Mouse (Mus musculus) neural tube, embryonic 11.5 days (tissue): Measurements from ENCODE around the gene Gnptg. TPM values are rescaled to one million over a fixed set of nuclear protein-coding genes. Genes with fewer than 3 reads are reported as not detected.

Source experiments
- ATAC-seq: fragments of 200-750 bp; cut with Nextera tagmentation; 2 replicates; pipeline ENCODE4 v1.8.0; 2017; ENCODE audit warnings: moderate number of reproducible peaks, mild to moderate bottlenecking, moderate TSS enrichment, moderate library complexity; ENCODE audit not compliant: insufficient read depth, low FRiP score, low TSS enrichment
- DNase-seq: peaks from one replicate; pipeline ENCODE4 v3.0.0-alpha.2; 2015; ENCODE audit warnings: low spot score
- H3K27ac ChIP-seq: fragments of 300-500 bp; sonication (generic); 2 replicates; pipeline ENCODE4 v1.5.1; 2014; ENCODE audit warnings: low read depth, mild to moderate bottlenecking, low read length
- H3K27me3 ChIP-seq: fragments of 300-500 bp; sonication (generic); 2 replicates; pipeline ENCODE4 v1.6.1; 2014; ENCODE audit warnings: mild to moderate bottlenecking, low read length, mixed read lengths; ENCODE audit not compliant: control insufficient read depth, insufficient read depth
- H3K36me3 ChIP-seq: fragments of 300-500 bp; sonication (generic); 2 replicates; pipeline ENCODE4 v1.6.1; 2014; ENCODE audit warnings: mild to moderate bottlenecking, low read length, moderate library complexity, mixed read lengths; ENCODE audit not compliant: control insufficient read depth, insufficient read depth
- H3K4me1 ChIP-seq: fragments of 300-500 bp; sonication (generic); 2 replicates; pipeline ENCODE4 v1.6.1; 2014; ENCODE audit warnings: low read length, mixed read lengths; ENCODE audit not compliant: control insufficient read depth, insufficient read depth
- H3K4me2 ChIP-seq: fragments of 300-500 bp; sonication (generic); 2 replicates; pipeline ENCODE4 v1.6.1; 2014; ENCODE audit warnings: low read depth, mild to moderate bottlenecking, moderate library complexity
- H3K4me3 ChIP-seq: fragments of 300-500 bp; sonication (generic); 2 replicates; pipeline ENCODE4 v1.5.1; 2014; ENCODE audit warnings: low read depth, low read length
- H3K9ac ChIP-seq: fragments of 300-500 bp; sonication (generic); 2 replicates; pipeline ENCODE4 v1.6.1; 2014; ENCODE audit warnings: mild to moderate bottlenecking, low read length
- H3K9me3 ChIP-seq: fragments of 300-500 bp; sonication (generic); 2 replicates; pipeline ENCODE4 v1.6.1; 2016; ENCODE audit warnings: low read length; ENCODE audit not compliant: control insufficient read depth
- WGBS: fragments of 180-500 bp; shearing (Covaris S2); extraction: QIAGEN DNeasy Blood & Tissue Kit; methylation state at CpG from one replicate; pipeline ENCODE4 v1.1.7; 2014; 5-methylcytosine and 5-hydroxymethylcytosine counted together
- microRNA-seq: library from miRNA; unstranded; fragments of <30 nt; microRNA quantifications from one replicate; pipeline ENCODE4, GENCODE M21; 2016
- polyA plus RNA-seq: library from polyadenylated mRNA; unstranded; fragments of >200 nt; fragmentation: Nextera tagmentation; extraction: Ambion mirVana; gene quantifications from 2 replicates; pipeline ENCODE4 v1.2.1, GENCODE M21; 2014

The Gnptg gene
- polyA plus RNA-seq, 1 experiment from 2014 or later: 58.7 TPM

- DNase-seq (peak; percentile 70), ATAC-seq (peak; percentile 26; the same call in 1 of the 2 replicates)
- Histone ChIP-seq H3K4me1 (peaks cover 16% of the 10 kb centered on the region), H3K4me2 (peak within 1 kb of the TSS; percentile 83), H3K9me3 (no peaks in the 10 kb centered on the region), H3K27me3 (no peaks in the 10 kb centered on the region), H3K9ac (peak within 1 kb of the TSS; percentile 83), H3K36me3 (no peaks in the 10 kb centered on the region), H3K4me3 (peak within 1 kb of the TSS; percentile 98), H3K27ac (peak within 1 kb of the TSS; percentile 37)
- under 1% methylated on average over 73 of the region's 104 CpGs for WGBS
Measured at GRCm38 (mm10) chr17:25188150-25189031, 51.5 kb downstream of the Gnptg start, which contains the start of gene Unkl. TSS of gene Unkl (plus strand) at chr17:25188397.

DNA sequence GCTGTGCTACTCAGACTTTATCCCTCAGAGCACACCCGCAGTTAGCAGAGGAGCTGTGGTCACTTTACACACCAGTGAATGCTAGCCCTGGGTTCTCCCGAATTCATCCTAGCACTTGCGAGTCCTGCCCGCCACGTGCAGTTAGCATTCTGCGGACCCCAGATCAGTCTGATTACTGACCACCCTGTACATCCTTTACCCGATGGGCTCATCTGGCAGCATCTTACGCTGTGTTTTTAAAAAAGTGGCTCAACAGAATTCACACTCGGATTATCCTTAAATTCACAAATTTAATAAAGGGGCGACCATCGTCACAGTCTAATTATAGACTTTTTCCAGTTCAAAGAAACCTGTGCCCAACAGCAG is 52.2 kb downstream of the Gnptg start:
- H3K27me3 ChIP-seq: no peaks in the 10 kb centered on the region
- 6% methylated on average over 11 of the region's 11 CpGs for WGBS
- H3K9ac ChIP-seq: peak overlapping the region; percentile 83
- peak overlapping the region; percentile 98 for H3K4me3 ChIP-seq
- ATAC-seq (no peak), DNase-seq (no peak)
- H3K4me2 ChIP-seq: peak overlapping the region; percentile 83
- peaks cover 16% of the 10 kb centered on the region for H3K4me1 ChIP-seq
- H3K9me3 ChIP-seq: no peaks in the 10 kb centered on the region
- H3K27ac ChIP-seq: no peak overlapping the region
- no peaks in the 10 kb centered on the region for H3K36me3 ChIP-seq

- H3K27me3 ChIP-seq: no peaks in the 10 kb centered on the region
- ATAC-seq: no peak
- DNase-seq: no peak
- 8% methylated on average over 17 of the region's 17 CpGs for WGBS
- H3K9me3 ChIP-seq: no peaks in the 10 kb centered on the region
- no peaks in the 10 kb centered on the region for H3K36me3 ChIP-seq
- peaks cover 16% of the 10 kb centered on the region for H3K4me1 ChIP-seq
- H3K27ac ChIP-seq: no peak overlapping the region
- peak overlapping the region; percentile 95 for H3K4me3 ChIP-seq
- H3K4me2 ChIP-seq: peak overlapping the region; percentile 99
- peak overlapping the region; percentile 72 for H3K9ac ChIP-seq
Measured at GRCm38 (mm10) chr17:25184961-25185360, 55.0 kb downstream of the Gnptg start.

DNA sequence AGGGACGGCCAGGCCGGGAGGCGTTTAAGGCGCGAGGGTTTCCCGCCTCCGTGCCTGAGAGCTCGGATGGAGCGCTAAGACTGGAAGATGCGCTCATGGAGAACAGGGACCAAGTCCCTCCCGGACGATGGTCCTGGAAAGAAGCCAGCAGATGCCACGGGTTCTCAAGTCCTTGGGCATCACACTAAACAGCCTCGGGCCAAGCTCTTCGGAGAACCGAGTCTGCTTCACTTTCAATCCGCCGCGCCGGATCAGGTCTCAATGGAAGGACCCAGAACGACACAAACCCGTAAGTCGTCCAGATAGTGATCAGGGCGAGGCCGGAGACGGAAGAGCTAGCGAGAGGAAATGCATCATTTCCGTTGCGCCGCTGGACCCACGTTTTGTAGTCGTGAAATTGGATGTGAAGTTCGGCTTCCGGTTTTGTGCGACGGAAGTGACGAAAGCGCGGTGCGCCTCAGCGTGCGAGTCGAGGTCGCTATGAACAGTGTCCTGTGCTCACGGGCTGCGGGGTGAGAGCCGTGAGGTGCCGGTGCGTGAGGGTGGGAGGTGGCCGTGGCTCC is 55.7 kb downstream of the Gnptg start, which contains the start of gene BC003965:
Gene BC003965, plus strand, starts transcription at position 426 of the 563 bp plus-strand sequence.
- under 1% methylated on average over 50 of the region's 50 CpGs for WGBS
- ATAC-seq (peak; percentile 81), DNase-seq (peak; percentile 99)
- Histone ChIP-seq H3K36me3 (no peaks in the 10 kb centered on the region), H3K27me3 (no peaks in the 10 kb centered on the region), H3K27ac (peak within 1 kb of the TSS; percentile 82), H3K4me3 (peak within 1 kb of the TSS; percentile 95), H3K4me2 (peak within 1 kb of the TSS; percentile 99), H3K9ac (peak within 1 kb of the TSS; percentile 90), H3K4me1 (peaks cover 9% of the 10 kb centered on the region), H3K9me3 (no peaks in the 10 kb centered on the region)

Small RNA genes lying within 50 kb of the gene (microRNA-seq; reads per million reads assigned to microRNA genes)
- gene Mir3547: 2.6 reads per million, percentile 2 among the genes with 10 or more reads in this experiment

Other genes with a start within 250 kb of the Gnptg start
- 11.9 and 12.6 TPM in 2 replicates for gene Cramp1l, start 224.3 kb downstream of the Gnptg start, polyA plus RNA-seq
- gene Ift140, start 224.0 kb downstream of the Gnptg start, polyA plus RNA-seq: 21.9 and 25.8 TPM in 2 replicates
- gene Tmem204, start 156.5 kb downstream of the Gnptg start, polyA plus RNA-seq: 11.4 and 13.3 TPM in 2 replicates
- gene Telo2, start 124.2 kb downstream of the Gnptg start, polyA plus RNA-seq: 29.9 and 31.8 TPM in 2 replicates
- gene Ptx4, start 119.4 kb downstream of the Gnptg start, polyA plus RNA-seq: not detected in 2 replicates
- 20.5 and 22.4 TPM in 2 replicates for gene Clcn7, start 106.7 kb downstream of the Gnptg start, polyA plus RNA-seq
- not detected in 2 replicates for gene Ccdc154, start 77.7 kb downstream of the Gnptg start, polyA plus RNA-seq
- gene Gm38655, start 64.7 kb downstream of the Gnptg start, polyA plus RNA-seq: not detected in 2 replicates
- 30.5 and 31.8 TPM in 2 replicates for gene BC003965, start 55.6 kb downstream of the Gnptg start, polyA plus RNA-seq
- 5.6 and 6.9 TPM in 2 replicates for gene Unkl, start 51.7 kb downstream of the Gnptg start, polyA plus RNA-seq
- 59.8 and 63.6 TPM in 2 replicates for gene Tsr3, start within 50 bp of the Gnptg start, polyA plus RNA-seq
- 1.4 and 1.8 TPM in 2 replicates for gene Baiap3, start 16.2 kb upstream of the Gnptg start, polyA plus RNA-seq
- gene Ube2i, start 34.5 kb upstream of the Gnptg start, polyA plus RNA-seq: 774 and 803 TPM in 2 replicates
- 0.25 TPM in 1 of 2 replicates, not detected in the other for gene Prss34, start 58.3 kb upstream of the Gnptg start, polyA plus RNA-seq
- not detected in 2 replicates for gene Prss28, start 68.5 kb upstream of the Gnptg start, polyA plus RNA-seq
- gene Prss29, start 78.5 kb upstream of the Gnptg start, polyA plus RNA-seq: not detected in 2 replicates
- gene Tpsab1, start 105.4 kb upstream of the Gnptg start, polyA plus RNA-seq: not detected in 2 replicates
- not detected in 2 replicates for gene Tpsb2, start 126.2 kb upstream of the Gnptg start, polyA plus RNA-seq
- 0.37 and 0.46 TPM in 2 replicates for gene Tpsg1, start 129.1 kb upstream of the Gnptg start, polyA plus RNA-seq
- gene Cacna1h, start 193.7 kb upstream of the Gnptg start, polyA plus RNA-seq: 9.7 and 13.3 TPM in 2 replicates
- gene Tekt4, start 214.5 kb upstream of the Gnptg start, polyA plus RNA-seq: 0.25 and 0.46 TPM in 2 replicates